Mouse (Mus musculus) spleen, postnatal 36 days (tissue): ENCODE results near the gene Gm6465.
"Not testable (repeated sequence)": the region's sequence is repeated elsewhere in the genome, so short reads cannot be mapped to it uniquely, and the experiment has no call there.

ENCODE experiments used
- DNase-seq, 2 experiments: peaks; one replicate each; pipeline ENCODE4 v3.0.0; 2022; ENCODE audit warnings: low spot score in 2 of 2, mixed read lengths in 1 of 2

The Gm6465 gene

GRCm38 (mm10) chr5:11845239-11845638 lies at the start of gene Gm6465:
Gene Gm6465 (plus strand): TSS chr5:11845539.
- DNase-seq, result not testable (repeated sequence)

GRCm38 (mm10) chr5:11845824-11846223 lies 485 bp downstream of the Gm6465 start:
- DNase-seq, result not testable (repeated sequence)

GRCm38 (mm10) chr5:11857909-11858308 lies 12.6 kb downstream of the Gm6465 start:
- DNase-seq, result peak in 1 of 2 experiments; percentile 0
